Mouse (Mus musculus): ENCODE results near the gene Smchd1.
"Not testable (repeated sequence)": the region's sequence is repeated elsewhere in the genome, so short reads cannot be mapped to it uniquely, and the experiment has no call there.

The Smchd1 gene

DNA sequence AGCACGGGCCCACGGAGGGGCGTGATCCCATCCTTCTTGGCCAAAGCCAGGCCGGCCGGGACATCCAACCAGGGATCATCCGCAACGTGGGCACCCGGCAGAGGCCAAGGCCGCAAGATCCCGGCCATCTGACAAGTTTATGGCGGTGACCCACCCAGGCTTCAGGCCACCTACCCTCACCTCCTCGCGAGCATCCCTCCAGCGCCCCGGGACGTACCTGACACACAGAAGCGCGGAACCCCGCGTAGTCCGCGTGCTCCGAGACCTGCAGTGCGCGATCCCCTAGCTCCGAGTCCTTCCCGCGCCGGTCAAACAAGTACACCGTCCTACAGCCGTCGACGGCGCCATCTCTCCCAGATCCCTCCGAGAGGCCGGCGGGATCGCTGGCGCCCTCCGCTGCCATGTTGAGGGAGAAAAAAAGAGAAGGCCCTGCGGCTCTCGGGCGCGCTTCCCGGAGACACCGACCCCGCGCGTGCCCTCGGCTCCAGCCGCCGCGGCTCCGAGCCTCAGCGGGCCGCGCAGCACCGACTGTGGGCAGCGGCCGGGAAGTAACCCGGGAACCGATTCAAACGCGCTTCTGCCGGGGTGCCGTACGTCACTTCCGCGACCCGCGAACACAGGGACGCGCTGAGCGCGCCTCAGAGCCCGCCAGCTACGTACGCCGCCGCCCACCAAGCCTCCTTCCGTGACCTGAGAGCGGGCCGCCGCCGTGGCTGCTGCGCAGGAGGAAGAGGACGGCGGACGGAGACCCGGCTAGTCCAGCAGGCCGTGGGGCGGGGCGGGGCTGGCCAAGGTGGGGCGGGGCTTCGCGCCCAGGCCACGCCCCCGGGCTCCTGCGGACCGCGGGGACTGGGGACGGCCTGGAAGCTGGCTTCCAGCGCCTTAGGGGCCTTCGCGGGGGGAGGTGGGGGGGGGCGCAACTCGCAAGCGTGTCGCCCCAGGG lies at the start of gene Smchd1:
TSS of gene Smchd1 (minus strand) at position 582 of the 943 bp plus-strand sequence.
- peak; percentile 90 to 92 for DNase-seq (ENCODE audit: low spot score in 2 of 2)

DNA sequence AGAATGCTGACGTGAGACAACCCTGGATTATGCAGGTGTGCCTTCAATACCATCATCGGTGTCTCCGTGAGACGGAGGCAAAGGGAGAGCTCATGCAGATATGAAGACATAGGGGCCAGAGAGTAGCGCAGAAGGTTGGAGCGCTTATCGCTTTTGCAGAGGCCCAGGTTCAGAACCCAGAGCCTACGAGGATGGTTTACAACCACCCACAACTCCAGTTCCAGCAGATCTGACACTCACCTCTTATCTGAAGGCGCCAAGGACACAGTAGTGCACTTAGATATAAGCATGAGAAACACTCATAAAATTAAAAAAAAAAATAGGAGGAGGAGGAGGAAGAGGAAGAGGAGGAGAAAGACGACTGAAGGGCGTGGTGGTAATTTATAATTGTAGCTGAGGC lies 35.2 kb upstream of the Smchd1 start:
- DNase-seq (ENCODE audit: low spot score in 2 of 2), result no peak

DNA sequence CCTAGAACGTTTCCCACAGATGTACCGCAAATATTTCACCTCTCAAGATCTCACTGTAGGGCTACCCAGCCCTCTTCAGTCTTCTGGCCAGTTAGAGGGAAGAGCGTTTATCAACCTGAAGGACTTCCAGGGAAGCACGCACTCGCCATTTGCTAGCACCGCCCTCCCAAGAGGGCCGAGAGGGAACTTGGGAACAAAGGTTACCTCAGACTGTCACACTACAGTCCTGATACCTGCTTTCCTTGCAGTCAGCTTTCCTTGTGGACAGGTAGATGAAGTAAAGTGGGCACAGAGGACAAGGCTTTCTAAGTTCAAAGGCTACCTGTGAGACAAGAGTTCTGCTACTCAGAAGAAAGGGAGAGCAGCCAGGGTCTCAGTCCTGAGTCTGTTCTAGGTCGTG lies 31.7 kb upstream of the Smchd1 start:
- DNase-seq (ENCODE audit: low spot score in 2 of 2), result no peak

DNA sequence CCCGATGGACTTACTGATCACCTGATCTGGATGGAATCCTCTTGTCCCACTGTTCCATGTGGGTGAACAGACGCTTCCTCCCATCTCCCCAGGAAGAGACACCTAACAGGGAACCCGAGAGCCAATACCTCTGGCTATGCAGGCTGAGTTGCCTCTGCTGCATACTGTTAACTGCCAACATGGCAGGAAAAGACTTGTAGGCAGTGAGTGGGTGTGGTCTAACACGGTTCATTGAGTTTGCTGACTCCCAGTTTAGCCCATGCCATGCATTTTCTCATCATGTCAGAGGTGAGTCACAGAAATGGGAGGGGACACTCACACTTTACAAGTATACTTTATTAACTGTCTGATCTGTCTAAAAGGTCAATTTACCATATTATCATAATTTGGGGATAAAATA lies 20.6 kb upstream of the Smchd1 start:
- no peak for DNase-seq (ENCODE audit: low spot score in 2 of 2)

DNA sequence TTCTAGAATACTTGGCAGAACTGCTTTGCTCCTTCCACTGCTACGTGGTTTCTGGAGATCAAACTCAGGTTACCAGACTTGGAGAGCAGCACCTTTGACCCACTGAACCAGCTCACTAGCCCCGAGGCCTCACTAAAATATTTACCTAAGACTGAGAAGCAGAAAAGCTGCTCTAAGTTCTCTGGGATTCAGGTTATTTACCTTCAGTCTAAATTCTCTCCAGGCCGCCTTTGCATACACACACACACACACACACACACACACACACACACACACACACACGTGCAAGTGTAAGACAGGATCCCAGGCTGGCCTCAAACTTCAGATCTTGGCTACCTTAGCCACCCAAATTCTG lies 16.2 kb upstream of the Smchd1 start:
- no peak for DNase-seq (ENCODE audit: low spot score in 2 of 2)

DNA sequence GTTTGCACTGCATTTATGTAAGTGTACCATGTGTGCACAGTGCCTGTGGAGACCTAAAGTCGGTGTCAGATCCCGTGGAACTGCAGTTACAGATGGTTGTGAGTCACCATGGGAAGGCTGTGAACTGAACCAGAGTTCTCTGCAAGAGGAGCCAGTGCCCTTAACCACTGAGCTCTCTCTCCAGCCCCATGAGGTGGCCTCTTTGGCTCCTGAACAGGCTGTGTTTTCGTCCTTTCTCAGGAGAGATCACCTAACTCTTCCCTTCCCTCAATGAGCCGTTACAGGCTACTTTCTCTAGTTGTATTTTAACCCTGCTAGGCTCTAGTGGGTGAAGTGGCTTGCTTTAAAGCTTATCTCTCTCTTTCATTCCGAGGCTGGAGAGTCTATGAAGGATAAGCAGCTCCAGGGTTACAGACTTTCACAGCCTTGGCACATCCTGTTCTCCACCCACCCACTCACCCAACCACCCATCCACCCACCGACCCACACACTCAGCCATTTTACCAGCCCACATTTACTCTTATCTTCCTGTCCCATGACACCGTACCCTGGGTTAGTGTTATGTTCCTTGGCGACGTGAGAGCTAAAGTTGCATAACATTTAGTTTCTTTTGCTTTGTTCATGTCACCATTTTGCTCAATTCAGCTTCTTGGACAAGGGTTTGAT lies 15.7 kb upstream of the Smchd1 start:
- no peak for DNase-seq (ENCODE audit: low spot score in 2 of 2)

DNA sequence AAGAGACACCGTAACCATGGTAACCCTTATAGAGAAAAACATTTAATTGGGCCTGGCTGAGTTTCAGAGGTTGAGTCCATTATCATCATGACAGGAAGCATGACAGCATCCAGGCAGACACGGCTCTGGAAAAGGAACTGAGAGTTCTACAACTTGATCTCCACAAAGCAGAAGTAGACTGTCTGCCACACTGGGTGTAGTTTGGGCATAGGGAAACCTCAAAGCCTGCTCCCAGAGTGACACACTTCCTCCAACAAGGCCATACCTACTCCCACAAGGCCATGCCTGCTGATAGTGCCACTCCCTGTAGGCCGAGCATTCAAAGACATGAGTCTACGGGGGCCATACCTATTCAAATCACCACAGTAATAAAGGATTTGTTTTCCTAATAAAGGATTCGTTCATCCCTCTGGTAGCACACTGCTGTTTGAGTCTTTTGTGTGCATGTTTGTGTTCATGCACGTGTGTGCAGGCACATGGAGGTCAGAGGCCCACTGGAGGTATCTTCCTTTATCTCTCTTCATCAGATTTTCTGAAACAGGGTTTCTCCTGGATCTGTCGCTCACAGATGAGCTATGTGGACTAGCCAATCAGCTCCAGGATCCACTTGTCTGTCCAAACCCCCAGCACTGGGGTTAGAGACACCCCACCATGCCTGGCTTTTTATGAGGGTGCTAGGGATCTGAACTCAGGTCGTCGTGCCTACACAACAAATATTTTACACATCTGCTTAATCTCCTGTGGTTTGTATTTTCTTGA lies 14.7 kb upstream of the Smchd1 start:
- DNase-seq (ENCODE audit: low spot score in 2 of 2), result peak in 1 of 2 experiments; percentile 59

DNA sequence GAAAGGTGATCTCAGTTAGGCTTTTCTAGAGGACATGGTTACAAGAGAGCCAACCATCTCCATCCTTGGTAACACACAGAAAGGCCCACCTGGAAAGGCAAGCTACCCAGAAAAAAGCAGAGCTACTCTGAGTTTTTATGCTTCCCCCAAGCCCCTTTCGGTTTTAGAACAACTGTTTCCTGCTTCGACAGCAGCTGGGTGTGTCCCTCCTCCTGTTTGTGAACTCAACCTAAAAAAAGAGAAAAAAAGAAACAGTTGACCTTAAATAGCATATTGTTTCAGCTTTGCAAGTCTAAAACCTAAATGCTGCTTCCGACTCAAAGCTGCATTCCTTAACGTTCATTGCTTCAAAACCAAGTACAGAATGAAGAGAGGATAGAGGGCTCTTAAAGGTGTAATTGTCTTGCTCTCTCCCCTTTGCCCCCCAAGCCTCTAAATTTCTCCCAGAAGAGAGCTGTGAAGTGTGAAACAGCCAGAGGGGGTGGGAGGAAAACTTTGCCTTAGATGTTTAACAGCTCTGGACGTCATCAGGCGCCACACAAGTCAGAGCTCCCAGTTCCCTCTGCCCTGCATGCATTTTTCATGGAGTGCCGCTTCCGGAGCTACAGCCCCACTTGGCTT lies 11.2 kb upstream of the Smchd1 start:
- DNase-seq (ENCODE audit: low spot score in 2 of 2), result peak; percentile 73 to 76

DNA sequence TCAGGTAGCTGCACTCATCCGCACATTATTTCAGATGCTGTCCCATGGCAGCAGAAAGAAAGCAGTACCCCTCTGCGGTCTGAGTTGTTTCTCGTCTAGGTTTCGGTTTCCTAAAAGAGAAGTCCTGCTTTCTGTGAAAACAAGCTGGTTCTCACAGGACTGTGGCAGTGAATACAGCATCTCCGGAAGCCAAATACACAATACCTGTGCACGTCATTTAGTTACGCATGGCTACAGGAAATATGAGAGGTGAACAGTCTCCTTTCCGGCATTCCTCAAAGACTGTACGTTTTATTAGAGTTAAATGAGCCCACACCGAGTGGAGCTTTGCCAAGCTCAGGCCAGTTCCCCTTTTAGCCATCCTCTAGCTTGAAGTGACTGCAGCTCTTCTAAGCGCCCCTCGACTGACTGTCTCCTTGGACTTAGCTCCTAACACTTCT lies 10.7 kb upstream of the Smchd1 start:
- peak; percentile 77 to 80 for DNase-seq (ENCODE audit: low spot score in 2 of 2)

DNA sequence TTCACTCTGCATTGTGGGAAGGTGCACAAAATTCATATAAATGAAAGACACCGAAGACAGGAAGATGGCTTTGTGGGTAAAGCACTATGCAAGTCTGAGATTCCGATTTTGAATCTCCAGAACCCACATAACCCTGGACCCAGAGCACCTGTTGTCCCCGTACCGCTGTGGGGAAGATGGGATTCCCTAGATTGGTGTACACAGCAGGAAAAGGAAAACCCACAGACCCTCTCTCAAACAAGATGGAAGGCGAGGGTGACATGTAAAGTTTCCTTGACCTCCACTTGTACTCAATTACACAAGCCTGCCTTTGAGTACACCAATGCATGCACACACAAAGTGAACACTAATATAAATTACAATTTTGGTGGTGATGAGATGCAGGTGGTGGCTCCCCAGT lies 9.6 kb upstream of the Smchd1 start:
- DNase-seq (ENCODE audit: low spot score in 2 of 2), result no peak

DNA sequence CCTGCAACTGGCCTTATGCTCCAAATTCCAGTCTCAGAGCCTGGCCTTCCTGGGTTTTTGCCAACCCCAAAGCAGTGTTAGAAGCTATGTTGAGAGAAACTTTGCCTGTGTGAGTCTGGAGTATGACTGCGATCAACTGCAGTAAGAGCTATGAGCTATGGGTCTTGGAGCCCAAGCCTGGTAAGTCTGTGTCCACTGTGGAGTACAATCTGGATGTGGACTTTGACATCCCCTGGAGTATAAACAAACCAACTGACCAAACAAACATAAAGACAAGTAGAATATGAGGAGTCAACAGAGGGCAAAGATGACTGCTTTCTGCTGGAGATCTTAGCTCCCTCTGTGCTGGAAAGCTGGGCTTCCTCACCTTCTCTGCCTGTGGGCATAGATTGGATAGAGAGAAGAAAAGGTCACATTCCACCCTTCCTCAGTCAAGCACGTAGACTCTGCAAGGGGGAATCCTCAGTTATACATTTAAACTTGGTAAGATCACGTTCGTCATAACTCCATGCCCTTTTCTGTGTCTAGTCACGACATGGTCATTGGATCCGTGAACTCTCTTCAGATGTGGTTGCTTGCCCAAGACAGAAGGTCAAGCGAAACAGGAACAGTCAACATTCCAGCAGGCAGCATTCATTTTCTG lies 8.4 kb upstream of the Smchd1 start:
- no peak for DNase-seq (ENCODE audit: low spot score in 2 of 2)

DNA sequence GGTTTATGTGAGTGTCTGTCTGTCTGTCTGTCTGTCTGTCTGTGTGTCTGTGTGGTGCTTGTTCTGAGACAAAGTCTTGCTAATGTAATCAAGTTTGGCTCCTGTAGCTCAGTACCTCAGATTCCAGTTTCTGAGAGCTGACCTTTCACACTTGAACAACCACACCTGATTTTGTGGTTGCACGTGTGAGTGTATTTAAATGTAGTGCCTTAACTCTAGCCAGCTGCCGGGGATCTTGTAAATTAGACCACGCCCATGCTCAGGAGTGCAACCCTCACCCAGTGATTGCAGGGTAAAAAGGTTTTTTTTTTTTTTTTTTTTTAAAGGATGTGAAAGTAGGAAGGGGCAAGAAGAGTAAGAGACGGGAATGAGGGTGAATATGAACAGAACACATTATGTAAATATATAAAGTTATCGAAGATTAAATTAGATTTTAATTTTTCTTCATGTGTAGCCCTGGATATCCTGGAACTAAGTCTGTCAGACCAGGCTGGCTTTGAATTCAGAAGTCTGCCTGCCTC lies 4.3 kb upstream of the Smchd1 start:
- peak; percentile 45 to 74 for DNase-seq (ENCODE audit: low spot score in 2 of 2)

DNA sequence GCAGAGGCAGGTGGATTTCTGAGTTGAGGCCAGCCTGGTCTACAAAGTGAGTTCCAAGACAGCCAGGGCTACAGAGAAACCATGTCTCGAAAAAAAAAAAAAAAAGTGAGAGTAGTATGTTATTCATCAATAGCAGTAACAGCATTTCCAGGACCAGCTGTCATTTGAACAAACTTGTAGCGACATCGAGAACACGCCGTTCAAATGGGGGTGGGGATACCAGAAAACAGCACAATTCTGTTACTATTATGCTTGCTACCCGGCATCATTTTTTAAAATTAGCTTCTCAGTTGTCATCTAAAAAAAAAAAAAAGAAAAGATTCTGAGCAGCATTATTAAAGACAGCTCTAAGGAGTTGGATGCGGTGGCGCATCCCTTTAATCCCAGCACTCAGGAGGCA lies 2.3 kb upstream of the Smchd1 start:
- no peak for DNase-seq (ENCODE audit: low spot score in 2 of 2)

DNA sequence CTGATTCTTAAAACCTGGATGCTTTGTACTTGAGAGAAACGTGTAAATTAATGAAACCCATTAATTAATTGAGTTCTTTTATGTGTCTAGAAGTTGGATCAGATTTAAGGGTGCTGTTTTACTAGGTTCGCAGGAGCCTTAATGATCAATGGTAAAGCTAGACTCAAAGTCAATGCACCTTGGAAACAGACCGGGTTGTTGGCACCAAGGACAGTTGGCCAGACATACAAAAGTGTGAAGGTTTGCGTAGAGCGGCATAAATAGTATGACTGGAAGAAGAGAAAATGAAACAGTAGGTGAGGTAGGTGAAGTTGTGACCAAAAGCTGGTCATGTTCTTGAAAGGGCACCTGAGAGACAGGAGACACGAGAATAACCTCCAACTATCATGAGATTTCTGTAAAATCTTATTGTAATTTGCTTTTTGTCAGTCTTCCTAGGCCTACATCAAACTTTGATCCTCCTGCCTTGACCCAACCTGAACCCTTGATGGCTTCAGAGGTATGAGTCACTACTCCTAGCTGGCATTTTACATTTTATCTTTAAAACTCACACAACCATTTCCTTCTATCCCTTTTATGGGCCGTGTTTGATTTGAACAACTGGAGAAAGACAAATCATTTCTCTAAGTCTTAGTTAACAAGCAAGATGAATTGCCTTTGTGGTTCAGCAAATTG lies 1.3 kb upstream of the Smchd1 start:
- DNase-seq (ENCODE audit: low spot score in 2 of 2), result no peak

DNA sequence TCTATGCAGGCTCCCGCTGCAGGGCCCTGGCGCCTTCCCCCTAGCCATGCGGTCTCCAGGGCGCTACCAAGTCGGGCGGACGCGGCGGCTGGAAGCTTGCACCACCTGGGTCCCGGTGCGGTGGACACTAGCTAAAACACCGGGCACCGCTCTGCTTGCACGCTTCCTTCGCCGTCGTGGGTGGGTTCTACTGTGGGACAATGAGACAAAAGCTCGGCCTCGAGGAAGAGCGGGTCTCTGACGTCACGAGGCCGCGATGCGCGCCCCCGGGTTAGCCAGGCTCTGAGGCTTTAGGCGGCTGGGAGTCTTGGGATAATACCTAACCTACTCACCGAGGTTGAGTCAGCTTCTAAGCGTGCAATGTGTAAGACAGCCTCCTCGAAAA lies 554 bp upstream of the Smchd1 start:
- peak; percentile 50 to 52 for DNase-seq (ENCODE audit: low spot score in 2 of 2)

DNA sequence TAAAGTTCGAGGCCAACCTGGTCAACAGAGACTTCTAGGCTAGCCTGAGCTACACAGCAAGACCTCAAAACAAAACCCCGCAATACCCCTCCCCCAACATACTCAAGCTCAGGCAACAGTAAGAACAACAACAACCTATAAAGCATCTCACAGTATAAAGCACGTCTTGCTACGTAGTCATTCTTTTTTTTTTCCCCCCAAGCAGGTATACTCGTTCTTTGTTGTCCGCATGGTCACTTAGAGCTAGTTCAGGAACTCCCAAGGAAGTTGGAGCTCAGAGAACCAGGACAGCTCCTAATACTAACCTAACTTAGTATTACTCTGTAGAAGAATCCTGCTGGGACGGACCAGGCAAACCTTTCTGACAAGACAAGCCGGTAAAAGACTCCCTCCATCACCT lies 1.0 kb downstream of the Smchd1 start:
- DNase-seq (ENCODE audit: low spot score in 2 of 2), result no peak

DNA sequence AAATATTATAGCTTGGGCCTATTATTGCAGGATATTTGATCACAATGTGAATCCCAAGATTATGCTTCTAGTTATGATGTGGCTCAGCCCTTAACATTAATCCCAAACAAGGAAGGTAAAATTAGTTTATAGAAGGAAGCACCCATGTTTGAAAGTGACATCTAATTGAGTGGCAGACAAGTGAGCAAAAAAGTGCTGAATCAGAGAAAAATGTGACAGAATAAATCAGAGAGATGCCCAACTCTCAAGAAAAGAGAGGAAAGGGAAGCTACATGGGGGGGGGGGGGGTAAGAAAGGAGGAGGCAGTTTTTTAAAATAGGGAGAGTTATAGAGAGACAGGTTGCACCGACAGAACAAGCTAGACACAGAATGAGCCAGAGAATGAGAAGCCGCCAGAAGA lies 3.9 kb downstream of the Smchd1 start:
- no peak for DNase-seq (ENCODE audit: low spot score in 2 of 2)

DNA sequence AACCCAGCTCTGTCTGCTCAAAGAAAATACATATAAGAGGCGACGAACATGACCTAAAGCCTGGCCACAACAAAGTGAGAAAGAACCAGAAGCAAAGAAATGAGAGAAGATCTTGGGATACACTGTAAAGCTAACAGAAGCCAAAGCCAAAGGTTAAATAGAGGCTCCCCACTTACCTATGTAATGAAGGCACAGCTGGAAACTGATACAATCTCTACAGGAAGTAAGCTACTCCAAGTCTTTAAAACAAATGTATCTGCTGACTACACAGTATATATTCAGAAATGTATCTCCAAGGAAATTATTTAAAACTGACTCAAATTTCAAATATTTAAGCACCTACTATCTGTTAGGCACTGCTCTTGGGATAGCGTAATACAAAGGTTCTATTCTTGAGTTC lies 14.8 kb downstream of the Smchd1 start:
- DNase-seq (ENCODE audit: low spot score in 2 of 2), result no peak

DNA sequence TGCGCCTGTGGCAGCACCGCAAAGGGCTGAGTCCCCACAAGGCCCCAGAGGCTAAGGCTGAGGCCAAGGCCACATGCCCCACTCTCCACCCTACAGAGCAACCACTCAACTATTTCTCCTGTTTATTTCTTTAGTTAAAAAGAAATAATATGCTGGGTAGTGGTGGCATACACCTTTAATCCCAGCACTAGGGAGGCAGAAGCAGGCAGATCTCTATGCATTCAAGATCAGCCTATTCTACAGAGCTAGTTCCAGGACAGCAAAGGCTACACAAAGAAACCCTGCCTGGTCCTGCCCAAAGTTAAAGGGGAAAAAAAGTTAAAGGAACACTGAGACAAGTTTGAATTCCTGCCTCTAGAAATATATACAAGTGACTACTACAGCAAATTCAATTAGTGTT lies 15.3 kb downstream of the Smchd1 start, which contains the start of gene Gm4707:
TSS of gene Gm4707 (minus strand) at position 101 of the 400 bp plus-strand sequence.
- DNase-seq (ENCODE audit: low spot score in 2 of 2), result no peak

DNA sequence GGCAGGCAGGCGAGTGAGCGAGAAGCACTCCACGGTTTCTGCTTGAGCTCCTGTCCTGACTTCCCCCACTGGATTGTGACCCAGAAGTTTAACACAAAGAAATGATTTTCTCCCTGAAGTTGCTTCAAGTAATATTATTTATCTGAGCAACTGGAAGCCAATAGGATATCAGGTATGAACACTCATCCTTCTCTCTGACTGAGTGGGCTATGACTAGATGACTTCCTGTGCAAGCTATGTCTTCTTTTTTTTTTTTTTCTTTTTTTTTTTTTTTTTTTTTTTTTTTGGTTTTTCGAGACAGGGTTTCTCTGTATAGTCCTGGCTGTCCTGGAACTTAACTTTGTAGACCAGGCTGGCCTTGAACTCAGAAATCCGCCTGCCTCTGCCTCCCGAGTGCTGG lies 17.8 kb downstream of the Smchd1 start:
- DNase-seq (ENCODE audit: low spot score in 2 of 2), result not testable (repeated sequence)

DNA sequence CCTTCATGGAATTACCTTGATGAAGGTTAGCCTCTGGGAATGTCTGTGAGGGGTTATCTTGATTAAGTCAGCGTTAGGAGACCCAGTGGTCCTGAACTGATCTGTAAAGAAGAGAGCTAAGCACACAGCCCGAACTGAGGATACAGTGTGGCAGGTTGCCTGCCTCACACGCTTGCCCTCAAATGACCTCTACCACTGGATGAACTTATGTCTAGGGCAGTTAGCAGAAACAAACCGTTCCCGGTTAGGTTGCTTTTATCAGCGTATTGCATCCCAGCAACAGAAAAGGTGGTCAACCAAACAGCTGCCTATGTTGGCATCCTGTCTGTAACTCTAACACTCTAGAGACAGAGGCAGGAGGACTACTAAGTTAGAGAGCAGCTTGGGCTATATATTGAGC lies 30.0 kb downstream of the Smchd1 start:
- DNase-seq (ENCODE audit: low spot score in 2 of 2), result no peak
